Comparison of ENCODE assay signal across 16 mouse cellular contexts in genomic region chr3:129698882-129699281, GRCm38 (mm10).
"Had no signal": no experiment of that assay in that cellular context is flagged by ENCODE, and none has a peak within 500 bp of the region (broad histone marks: within the 10 kb centered on the region; RNA-seq: fewer than 3 reads in every experiment).

No protein-coding gene starts in this region.

- H3K27me3 ChIP-seq: liver, embryonic 15.5 days; megakaryocyte, embryonic 14.5 days; midbrain, embryonic 15.5 days; neural tube, embryonic 12.5 days had no signal

- H3K4me2 ChIP-seq: liver, embryonic 11.5 days; liver, embryonic 15.5 days; midbrain, embryonic 11.5 days; midbrain, embryonic 15.5 days; neural tube, embryonic 12.5 days had no signal

- DNase-seq: kidney, adult 8-10 months; lung, adult 2 months; lung, postnatal 10 days; right cerebral cortex, adult 18-20 months; right cerebral cortex, postnatal 25 days had no signal

- H3K4me3 ChIP-seq: left cerebral cortex, adult 2 months; limb, embryonic 10.5 days; liver, embryonic 15.5 days; megakaryocyte, embryonic 14.5 days; midbrain, embryonic 15.5 days; neural tube, embryonic 12.5 days had no signal

- H3K9ac ChIP-seq: liver, embryonic 15.5 days; midbrain, embryonic 15.5 days; neural tube, embryonic 12.5 days had no signal

- H3K9me3 ChIP-seq: limb, embryonic 10.5 days; liver, embryonic 15.5 days; megakaryocyte, embryonic 14.5 days; midbrain, embryonic 15.5 days; neural tube, embryonic 12.5 days had no signal

- H3K27ac ChIP-seq: hindbrain, postnatal 0 days; left cerebral cortex, adult 2 months; limb, embryonic 10.5 days; liver, embryonic 15.5 days; macrophage; midbrain, embryonic 15.5 days; neural tube, embryonic 12.5 days; stomach, postnatal 0 days had no signal

- ATAC-seq: hindbrain, postnatal 0 days; midbrain, embryonic 15.5 days had no signal

- H3K36me3 ChIP-seq: limb, embryonic 10.5 days; liver, embryonic 15.5 days; midbrain, embryonic 15.5 days; neural tube, embryonic 12.5 days had no signal

- H3K4me1 ChIP-seq: limb, embryonic 10.5 days; liver, embryonic 15.5 days; midbrain, embryonic 15.5 days; neural tube, embryonic 12.5 days had no signal
